Mouse (Mus musculus): ENCODE measurements around the gene Mpp3.
A peak's percentile ranks its signal among the peaks of the same experiment; 100 is the strongest.

Mpp3 gene

DNA sequence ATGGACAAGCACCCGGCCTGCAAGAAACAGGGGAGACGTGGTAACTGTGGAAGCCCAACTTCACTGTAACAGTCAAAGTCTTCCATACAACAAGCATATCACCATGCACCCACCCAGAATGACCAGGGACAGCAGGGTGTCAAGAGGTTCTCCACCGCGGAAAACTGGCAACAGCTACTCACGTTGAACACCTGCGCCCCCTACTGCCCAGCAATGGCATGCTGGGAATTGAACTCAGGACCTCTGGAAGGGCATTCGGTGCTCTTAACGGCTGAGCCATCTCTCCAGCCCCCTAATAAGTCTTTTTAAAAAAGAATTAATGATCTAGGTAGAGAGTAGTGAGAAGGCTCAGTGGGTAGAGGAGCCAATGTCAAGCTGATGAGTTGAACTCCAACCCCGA lies 53.3 kb downstream of the Mpp3 start:
- no peak for DNase-seq (ENCODE audit: low spot score)

DNA sequence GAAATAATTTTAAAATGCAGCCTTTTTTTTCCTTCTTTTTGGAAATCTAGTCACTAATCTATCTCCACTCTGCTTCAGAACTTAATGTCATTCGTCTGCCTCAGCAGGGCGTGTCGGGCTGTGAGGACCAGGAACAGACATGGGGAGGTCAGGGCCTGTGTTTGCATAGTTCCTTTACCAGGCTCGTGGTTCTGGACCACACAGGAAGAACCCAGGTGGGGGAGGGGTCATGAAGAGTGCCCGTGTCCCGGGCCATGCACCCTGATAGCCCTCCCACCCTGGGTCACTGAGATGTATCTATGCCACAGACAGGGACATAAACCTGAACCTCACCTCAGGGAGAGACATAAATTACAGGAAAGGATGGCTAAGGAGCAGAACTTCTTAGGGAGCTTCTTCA lies 54.1 kb downstream of the Mpp3 start:
- DNase-seq (ENCODE audit: low spot score): no peak

DNA sequence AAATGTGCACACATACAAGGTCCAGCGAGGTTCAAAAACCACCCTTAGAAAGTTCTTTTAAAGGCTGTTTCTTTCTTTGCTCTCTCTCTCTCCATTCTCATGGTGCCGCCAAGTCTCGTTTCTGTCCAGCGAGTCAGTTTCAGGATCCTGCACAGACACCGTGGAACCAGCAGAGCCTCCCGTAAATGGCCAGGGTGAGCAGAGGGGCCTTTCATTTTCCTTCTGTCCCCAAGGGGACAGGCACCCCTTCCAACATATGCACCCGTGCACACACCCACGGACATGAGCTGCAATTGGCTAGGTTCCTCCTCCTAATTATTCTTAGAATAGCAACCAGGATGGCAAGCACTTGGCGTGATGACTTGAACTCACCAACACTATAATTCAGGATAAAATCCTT lies 54.8 kb downstream of the Mpp3 start:
- no peak for DNase-seq (ENCODE audit: low spot score)

DNA sequence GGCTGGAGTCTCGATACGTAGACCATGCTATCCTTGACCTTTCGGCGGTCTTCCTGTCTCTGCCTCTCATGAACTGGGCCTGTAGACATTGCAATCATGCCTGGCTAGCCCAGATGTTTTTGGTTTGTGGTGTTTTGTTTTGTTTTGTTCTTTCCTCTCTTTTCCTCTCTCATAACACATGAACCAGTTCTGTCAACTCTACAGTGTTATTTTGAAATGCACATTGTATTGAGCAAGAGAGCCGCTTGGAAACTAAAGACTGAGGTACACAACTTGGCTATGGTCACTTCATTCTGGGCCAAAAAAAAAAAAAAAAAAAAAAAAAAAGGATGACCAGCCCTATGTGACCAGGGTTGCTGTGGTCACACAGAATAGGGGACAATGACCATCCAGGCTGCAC lies 55.6 kb downstream of the Mpp3 start:
- DNase-seq (ENCODE audit: low spot score): no peak

DNA sequence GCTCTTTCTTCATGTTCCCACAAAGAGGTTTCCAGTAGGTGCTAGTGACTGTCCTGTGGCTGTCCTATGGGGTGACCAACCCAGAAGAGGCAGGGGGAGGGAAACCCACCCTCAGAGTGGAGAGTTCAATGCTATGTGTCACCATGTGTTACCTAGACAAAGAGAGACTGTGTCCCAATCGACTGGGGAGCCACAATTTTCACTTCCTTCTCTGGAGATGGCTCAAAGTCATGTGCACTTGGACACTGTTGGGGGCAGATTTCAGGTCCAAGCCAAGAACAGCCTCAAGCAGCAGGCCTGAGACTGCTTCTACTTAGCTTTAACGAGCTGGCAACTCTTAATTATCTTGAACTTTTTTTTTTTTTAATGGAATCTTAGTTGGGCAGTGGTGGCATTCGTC lies 56.2 kb downstream of the Mpp3 start:
- DNase-seq (ENCODE audit: low spot score): no peak

DNA sequence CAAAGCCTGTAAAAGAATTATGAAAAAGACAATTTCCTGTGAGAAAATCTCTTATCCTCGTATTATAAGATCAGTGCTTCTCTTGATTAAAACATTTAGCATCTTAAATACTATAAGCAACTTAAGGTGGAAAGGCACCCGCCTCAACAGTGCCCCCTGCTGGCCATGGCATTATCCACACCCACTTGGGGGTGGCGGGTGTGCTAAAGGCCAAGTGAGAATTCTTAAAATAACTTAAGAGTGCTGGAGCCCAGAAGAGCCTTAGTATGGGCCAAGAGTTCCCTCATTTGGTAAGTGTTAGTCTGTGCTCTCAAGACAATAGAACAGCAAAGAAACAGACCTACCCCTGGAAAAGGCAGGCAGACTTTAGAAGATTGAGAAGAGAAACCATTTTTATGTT lies 56.9 kb downstream of the Mpp3 start:
- no peak for DNase-seq (ENCODE audit: low spot score)

DNA sequence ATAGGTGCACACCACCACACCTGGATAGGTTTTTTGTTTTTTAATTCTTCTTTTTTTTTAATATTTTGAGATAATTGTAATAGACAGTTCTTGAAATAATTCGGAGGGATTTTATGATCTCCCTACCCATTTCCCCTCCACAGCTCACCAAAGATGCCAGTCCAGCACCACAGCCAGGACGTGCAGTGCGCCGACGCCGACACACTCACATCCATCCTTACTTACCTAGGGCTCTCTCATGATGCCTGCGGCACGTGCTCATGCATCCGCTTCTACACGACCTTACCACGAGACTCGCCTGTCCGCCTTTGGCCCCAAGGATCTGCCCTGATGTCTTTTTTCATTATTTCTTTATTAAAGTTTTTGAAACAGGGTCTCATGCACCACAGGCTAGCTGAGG lies 58.4 kb downstream of the Mpp3 start:
- DNase-seq (ENCODE audit: low spot score): no peak

DNA sequence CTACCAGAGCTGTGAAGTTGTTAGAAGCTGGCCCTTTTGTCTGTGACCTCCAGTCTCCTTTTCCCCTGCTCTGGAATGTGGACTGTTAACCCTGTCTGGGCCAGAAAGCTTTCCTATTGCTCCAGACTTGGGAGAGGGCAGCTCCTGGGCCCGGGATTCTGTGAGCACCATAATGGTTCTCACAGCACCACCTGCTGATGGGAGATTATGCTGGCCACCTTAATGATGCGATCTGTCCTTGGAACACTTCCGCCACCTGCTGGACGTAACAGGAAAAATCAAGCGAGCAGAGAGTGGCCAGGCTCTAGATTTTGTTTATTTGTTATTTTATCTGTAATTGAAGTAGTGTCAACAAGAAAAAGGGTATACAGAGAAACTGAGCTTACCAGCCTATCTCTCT lies 59.5 kb downstream of the Mpp3 start:
- DNase-seq (ENCODE audit: low spot score): peak; percentile 33

DNA sequence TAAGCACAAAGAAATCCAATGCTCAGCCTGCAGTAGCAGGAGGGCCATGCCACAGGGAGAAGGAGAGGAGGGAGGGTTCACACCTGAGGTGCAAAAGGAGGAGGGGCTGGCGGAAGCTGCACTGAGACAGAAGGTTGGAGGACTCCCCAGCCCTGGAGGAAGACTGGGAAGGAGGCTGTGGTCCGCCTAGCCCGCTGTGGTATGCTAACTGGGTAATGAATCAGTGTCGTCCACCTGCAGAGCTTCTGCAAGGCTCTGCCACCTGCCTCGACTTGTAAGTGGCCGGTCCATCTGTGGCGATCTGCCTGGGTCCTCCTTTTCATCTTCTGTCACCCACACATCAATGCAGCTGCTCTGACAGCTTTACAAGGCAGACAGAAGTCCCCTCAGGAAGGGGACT lies 60.0 kb downstream of the Mpp3 start:
- no peak for DNase-seq (ENCODE audit: low spot score)

DNA sequence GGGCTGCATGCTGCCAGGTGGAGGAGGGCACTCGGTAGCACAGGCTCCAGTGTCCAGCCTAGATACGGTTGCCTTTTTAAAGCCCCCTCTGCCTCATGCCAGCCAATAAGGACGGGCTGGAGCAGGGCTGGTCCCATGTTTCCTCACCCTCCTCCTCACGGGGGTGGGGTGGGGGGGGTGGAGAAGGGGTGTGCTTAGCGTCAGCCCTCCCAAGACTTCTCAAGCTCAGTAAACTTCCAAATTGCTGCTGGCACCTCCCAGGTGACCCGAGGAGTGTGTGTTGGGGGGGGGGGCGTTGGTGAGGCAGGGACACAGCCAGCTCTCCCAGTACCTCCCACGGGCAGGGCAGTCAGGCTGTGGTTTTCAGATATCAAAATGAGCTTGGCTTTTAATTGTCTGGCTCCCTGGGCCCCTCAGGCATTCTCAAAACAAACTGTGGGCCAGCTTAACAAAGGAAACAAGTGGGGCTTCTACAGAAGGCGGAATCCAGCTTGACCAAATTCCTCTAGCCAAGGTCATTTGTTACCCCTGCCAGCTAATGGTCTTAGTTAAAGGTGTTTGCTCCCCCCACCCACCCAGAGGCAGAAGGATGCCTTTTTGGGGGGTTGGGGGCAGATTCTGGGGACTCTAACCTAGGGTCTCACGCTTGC lies 61.2 kb downstream of the Mpp3 start, which contains the start of gene Sost:
Gene Sost (minus strand): TSS at position 51 of the 650 bp plus-strand sequence.
- no peak for DNase-seq (ENCODE audit: low spot score)

DNA sequence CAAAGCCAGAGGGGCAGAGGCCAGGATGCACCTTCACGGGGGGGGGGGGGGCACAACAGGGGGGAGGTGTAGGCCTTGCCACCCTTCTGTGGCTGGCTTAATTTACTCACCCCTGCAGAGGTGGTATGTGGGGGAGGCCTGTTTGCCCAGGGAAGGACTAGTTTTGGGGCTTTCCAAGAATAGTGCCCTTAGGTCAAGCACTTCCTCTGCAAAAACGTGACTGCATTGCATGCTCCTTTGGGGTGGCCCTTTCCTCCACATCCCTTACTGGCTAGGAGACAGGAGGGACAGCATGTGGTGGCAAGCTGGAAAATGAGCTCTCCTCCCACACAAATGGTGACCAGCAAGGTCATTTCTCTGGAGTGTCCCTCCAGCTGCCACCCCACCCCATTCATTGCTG lies 62.7 kb downstream of the Mpp3 start:
- no peak for DNase-seq (ENCODE audit: low spot score)

DNA sequence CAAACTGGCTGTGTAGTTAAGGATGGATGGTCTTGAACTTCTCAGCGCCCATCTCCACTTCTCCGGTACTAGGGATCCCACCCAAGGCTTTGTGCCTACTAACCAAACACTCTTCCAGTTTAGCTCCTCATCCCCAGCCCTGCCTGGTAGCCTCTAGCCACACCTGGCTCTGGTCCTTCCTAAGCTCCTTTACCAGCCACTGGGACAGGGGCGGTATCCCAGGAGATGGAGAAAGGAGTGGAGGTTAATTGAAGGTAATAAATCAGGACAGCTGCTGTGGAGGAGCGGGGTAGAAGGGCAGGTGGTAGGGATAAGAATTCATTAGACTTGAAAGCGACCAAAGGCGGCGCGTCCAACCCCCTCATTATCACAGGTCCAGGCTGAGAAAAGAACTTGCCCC lies 63.6 kb downstream of the Mpp3 start:
- DNase-seq (ENCODE audit: low spot score): no peak

DNA sequence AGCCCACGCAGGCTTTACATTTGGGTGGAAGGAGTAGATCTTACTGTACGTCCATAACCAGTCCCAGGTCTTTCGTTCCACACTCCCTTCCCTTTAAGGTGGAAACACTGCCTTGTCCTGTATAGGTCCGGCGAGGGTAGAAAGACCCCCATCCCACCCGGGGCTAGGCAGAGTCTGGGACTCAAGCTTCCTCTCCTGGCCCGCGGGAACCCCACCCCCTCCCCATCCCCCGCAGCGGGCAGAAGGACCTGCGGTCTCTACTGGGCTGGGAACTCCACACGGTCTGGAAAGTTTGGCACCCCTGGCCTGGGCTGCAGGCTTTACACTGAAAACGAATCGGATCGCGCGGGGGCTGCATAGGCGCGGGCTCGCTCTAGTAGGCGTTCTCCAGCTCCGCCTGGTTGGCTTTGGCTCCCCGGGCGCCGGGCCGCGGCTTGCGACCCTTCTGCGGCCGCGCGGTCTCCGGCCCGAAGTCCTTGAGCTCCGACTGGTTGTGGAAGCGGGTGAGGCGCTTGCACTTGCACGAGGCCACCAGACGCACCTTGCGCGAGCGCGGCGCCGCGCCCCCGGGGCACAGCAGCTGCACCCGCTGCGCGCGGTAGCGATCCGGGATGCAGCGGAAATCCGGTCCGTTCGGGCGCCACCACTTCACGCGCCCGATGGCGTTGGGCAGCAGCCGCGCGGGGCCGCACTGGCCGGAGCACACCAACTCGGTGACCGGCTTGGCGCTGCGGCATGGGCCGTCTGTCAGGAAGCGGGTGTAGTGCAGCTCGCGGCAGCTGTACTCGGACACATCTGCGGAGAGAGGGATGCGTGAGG lies 64.6 kb downstream of the Mpp3 start:
- no peak for DNase-seq (ENCODE audit: low spot score)

DNA sequence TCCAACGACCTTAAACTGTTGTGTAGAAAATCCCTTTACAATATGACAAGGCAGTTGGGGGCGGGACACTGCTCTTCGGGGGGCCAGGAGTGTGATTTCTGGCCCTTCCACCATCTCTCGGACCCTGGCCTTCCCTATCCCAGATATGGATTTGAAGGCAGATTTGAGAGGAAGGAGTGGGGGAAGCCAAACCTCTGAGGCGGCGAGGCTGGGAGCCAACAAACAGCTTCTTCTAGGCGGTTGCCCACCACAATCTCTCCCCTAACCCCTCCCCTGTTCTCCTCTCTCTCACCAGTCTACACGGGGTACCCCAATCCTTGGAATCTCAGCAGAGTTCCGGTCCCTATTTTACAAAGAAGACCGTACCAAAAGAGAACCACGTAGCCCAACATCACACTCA lies 65.2 kb downstream of the Mpp3 start:
- no peak for DNase-seq (ENCODE audit: low spot score)

DNA sequence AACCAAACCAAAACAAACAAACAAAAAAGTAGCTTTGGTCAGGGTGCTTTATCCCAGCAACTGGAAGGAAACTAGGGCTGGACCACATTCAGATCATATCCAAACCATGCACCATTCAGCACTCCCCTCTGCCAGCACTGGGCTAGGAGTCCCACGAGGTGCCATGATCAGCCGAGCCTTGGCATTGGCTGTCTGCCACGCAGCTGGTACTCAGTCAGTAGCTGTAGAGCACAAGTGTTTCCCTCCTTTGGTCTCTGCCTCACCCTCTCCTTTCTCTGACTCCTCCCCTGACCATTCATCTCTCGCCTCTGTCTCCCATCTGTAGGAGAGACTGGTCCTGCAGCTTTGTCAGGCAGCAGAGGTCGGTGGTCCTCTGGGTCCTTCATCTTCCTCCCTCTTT lies 70.8 kb downstream of the Mpp3 start:
- no peak for DNase-seq (ENCODE audit: low spot score)

DNA sequence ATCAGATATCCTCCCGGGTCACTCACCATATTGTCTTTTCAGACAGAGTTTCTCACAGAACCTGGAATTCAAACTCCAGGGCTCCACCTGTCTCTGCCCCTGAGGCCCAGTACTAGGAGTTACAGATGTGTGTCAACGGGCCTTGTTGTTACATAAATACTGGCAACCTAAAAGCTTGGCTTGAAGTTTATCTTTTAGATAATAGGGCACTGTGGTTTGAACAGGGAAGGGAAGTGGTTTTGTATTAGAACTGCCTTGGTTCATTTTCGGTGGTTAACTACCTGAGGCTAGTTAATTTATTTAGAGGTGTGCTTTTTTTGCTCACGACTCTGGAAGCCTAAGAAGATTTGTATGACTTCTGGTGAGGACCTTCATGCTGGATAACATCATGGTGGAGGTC lies 74.8 kb downstream of the Mpp3 start:
- DNase-seq (ENCODE audit: low spot score): no peak

DNA sequence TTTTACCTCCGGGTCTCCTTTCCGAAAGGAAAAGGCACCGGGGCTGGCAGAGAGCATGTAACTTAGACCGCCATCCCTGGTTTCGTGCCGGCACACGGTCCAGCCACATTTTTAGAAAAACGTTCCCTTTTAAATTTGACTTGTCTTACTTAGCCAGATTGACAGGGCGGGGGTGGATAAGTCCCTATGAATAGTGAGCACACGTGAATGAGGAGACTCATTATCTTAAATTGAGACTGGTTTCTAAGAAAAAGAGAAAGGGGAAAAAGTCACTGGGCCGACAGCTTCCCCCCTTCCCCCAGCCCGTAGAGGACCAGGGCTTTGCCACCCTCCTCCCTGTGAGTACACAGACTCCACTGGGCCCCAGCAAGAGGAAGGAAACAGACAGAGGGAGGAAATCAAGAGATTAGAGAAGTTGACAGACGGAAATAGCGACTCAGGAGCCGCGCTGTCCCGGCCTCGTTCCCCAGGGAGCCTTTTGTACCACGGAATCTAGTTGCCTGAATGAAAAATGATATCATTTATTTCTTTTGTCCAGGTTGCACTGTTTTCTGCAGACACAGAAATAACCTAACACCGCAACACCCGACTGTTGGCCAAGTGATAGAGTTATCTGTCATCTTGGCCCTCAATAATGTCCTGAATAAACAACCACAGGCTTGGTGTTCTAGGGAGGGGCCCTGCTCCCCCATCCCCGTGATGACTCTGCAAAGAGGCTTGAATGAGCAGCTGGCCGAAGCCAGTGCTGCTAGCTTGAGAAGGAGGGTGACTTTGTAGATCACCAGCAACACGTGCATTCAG lies 75.5 kb downstream of the Mpp3 start:
- DNase-seq (ENCODE audit: low spot score): no peak

DNA sequence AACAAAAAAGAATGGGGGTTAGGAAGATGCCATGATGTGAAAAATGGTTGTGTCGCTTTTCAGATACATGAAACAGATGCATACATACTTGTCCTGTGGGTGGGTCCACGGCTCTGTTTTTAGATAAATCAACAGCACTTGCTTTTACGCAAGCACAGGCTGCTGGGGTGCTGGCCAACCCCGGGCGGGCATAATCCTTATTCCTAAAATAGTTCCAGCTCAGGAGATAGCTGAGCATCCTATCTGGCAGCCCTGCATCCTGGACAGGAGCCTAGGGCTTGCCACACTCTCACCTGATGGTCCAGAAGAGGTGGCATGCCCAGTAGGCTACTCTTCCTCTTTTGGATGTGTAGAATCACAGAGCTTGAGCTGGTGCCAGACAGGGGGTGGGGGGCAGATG lies 78.2 kb downstream of the Mpp3 start:
- no peak for DNase-seq (ENCODE audit: low spot score)
